Mouse (Mus musculus): Measurements from ENCODE around the gene Msl3. TPM values are rescaled to one million over a fixed set of nuclear protein-coding genes. Genes with fewer than 3 reads are reported as not detected.

Gene Msl3
- polyA plus RNA-seq (2015; fragmentation: Nextera tagmentation; extraction: Ambion mirVana): 41.7 and 42.1 TPM in 2 replicates

- DNase-seq (ENCODE audit: low spot score): peak; percentile 69
Measured at GRCm38 (mm10) chrX:168673525-168674406, at the start of gene Msl3. TSS of gene Msl3 (minus strand) at chrX:168673898.

GRCm38 (mm10) chrX:168717969-168718368 is 44.3 kb upstream of the Msl3 start:
- DNase-seq (ENCODE audit: low spot score): no peak

GRCm38 (mm10) chrX:168674407-168674962 is 787 bp upstream of the Msl3 start:
- DNase-seq (ENCODE audit: low spot score): no peak

- peak; percentile 82 for DNase-seq (ENCODE audit: low spot score)
Measured at GRCm38 (mm10) chrX:168672913-168673524, 679 bp downstream of the Msl3 start.

- DNase-seq (ENCODE audit: low spot score): peak; percentile 73
Measured at GRCm38 (mm10) chrX:168672425-168672824, 1.3 kb downstream of the Msl3 start.

- DNase-seq (ENCODE audit: low spot score): no peak
Measured at GRCm38 (mm10) chrX:168663982-168664689, 9.6 kb downstream of the Msl3 start.

GRCm38 (mm10) chrX:168660236-168660635 is 13.5 kb downstream of the Msl3 start:
- no peak for DNase-seq (ENCODE audit: low spot score)

- DNase-seq (ENCODE audit: low spot score): peak; percentile 26
Measured at GRCm38 (mm10) chrX:168659803-168660202, 13.9 kb downstream of the Msl3 start.

GRCm38 (mm10) chrX:168659275-168659674 is 14.4 kb downstream of the Msl3 start:
- no peak for DNase-seq (ENCODE audit: low spot score)

GRCm38 (mm10) chrX:168657795-168658194 is 15.9 kb downstream of the Msl3 start:
- no peak for DNase-seq (ENCODE audit: low spot score)

GRCm38 (mm10) chrX:168649336-168649735 is 24.4 kb downstream of the Msl3 start:
- no peak for DNase-seq (ENCODE audit: low spot score)

GRCm38 (mm10) chrX:168647746-168648145 is 26.0 kb downstream of the Msl3 start:
- DNase-seq (ENCODE audit: low spot score): no peak

GRCm38 (mm10) chrX:168643451-168643850 is 30.2 kb downstream of the Msl3 start:
- no peak for DNase-seq (ENCODE audit: low spot score)

GRCm38 (mm10) chrX:168639556-168640356 is 33.9 kb downstream of the Msl3 start:
- DNase-seq (ENCODE audit: low spot score): peak; percentile 72

Other genes with a start within 250 kb of the Msl3 start
- 0.01 and 0.03 TPM in 2 replicates for gene Frmpd4, start 96.7 kb downstream of the Msl3 start, polyA plus RNA-seq (2015; fragmentation: Nextera tagmentation; extraction: Ambion mirVana)
- gene Arhgap6, start 121.2 kb upstream of the Msl3 start, polyA plus RNA-seq (2015; fragmentation: Nextera tagmentation; extraction: Ambion mirVana): 1.0 and 1.2 TPM in 2 replicates

Measured in thymus, postnatal 0 days (tissue).